Mouse (Mus musculus) kidney, adult 8-10 months (tissue): ENCODE measurements around the gene Vill.

Experiments
- DNase-seq, 2 experiments: peaks; one replicate each; pipeline ENCODE4 v3.0.0; 2022

The Vill gene

GRCm38 (mm10) chr9:119034676-119035665 lies 17.6 kb upstream of the Vill start:
- DNase-seq = no peak

- peak; percentile 49 to 62 for DNase-seq
Observed at GRCm38 (mm10) chr9:119035836-119036235, 16.7 kb upstream of the Vill start.

DNA sequence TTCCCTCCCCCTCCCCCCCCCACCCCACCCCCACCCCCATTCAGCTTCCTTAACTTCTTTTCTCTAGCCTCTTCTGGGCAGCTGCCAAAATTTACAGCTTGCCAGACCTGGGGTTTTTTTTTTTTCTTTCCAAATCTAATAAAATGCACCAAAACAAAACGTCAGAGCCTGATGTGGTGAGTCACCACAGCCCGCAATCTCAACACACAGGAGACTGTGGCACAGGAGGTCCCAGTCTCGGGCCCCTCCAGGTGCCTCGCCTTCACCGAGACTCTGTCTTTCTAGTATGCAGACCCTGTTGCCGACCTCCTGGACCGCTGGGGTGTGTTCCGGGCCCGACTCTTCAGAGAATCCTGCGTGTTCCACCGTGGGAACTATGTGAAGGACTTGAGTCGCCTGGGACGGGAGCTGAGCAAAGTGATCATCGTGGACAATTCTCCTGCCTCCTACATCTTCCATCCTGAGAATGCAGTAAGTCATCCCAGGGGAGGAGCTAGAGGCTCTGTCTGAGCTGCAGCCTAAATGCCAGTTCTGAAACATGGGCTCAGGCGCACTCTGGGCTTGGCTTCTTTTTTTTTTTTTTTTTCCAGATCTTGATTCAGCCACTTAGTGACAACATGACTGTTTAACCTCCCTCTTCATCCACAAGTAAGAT lies 15.4 kb upstream of the Vill start:
- DNase-seq = no peak

DNA sequence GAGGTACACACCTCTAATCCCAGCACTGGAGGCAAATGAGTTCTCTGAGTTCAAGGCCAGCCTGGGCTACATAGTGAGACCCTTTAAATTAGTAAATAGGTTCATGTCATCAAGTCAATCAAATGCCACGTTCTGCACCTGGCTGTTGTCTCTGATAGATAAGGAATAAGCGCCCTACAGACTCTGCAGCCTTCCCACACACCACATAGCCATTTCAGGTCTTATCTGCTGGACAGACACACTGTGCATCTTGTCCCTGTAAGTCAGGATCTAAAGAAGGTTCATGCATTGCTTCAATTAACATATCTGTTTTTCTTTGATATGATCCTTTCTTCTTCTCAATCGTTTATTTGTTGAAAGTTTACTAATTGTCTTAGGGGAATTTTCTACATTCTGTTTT lies 14.0 kb upstream of the Vill start:
- DNase-seq = no peak

- no peak for DNase-seq
Observed at GRCm38 (mm10) chr9:119040101-119040775, 12.3 kb upstream of the Vill start.

- no peak for DNase-seq
Observed at GRCm38 (mm10) chr9:119048182-119048903, 4.2 kb upstream of the Vill start.

- no peak for DNase-seq
Observed at GRCm38 (mm10) chr9:119051158-119051557, 1.4 kb upstream of the Vill start.

DNA sequence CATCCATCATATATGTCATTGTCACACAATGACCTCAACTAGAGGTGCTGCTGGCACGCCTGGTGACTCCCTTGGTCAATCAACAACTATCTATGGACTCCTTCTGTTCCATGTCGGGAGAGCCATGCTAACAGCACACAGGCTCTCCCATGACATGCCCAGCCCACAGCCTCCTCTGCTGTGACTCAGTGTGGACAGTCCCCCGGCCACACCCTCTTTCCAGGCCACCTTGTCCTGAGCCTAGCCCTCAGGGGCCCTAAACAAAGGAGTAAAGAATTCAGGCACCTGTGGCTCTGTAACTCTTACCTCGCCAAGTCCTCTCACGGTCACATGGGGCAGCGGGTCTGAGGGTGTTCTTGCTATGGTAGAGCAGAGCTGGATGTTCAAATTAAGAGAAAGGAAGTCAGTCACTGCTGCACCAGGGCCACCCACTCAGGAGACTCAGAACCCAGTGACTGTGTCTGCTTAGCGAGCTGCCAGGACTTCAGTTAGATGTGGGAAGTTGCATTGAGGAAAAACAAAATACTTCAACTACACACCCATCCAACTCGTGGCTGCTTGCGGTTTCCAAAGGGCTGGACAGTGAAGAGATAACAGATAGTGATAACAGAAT lies 1.5 kb downstream of the Vill start:
- no peak for DNase-seq

DNA sequence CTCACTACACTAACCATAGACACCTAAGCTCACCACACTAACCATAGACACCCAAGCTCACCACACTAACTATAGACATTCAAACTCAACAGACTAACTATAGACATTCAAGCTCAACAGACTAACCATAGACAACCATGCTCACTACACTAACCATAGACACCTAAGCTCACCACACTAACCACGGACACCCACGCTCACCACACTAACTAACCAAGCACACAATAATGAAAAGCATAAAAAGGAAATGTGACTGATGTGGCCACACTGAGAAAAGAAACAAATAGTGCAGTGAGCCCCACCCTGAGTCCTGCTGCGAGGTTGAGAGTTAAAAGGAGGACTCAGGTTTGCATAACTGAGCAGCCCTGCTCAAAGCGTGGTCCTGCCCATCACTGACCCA lies 2.8 kb downstream of the Vill start:
- no peak for DNase-seq

GRCm38 (mm10) chr9:119058245-119058644 lies 5.7 kb downstream of the Vill start:
- DNase-seq = peak in 1 of 2 experiments; percentile 22

DNA sequence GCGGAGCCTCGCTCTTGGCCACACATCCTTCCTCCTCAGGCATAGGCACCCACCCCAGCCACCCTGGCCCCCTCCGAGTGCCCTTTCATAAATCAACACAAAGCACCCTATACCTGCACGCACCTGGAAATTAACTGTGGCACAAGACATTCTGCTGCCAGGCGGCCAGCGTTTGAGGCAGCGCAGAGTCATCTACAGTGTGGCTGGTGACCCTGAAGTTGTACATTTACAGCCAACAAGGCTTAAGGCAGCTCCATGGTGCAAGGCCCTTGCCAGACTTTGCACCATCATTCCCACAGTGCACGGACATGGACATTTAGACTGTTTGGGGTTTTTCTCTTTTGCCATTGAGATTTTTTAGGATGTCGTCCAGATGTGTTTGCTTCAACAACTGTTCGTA lies 8.1 kb downstream of the Vill start:
- peak in 1 of 2 experiments; percentile 43 for DNase-seq

- peak; percentile 87 to 88 for DNase-seq
Observed at GRCm38 (mm10) chr9:119063036-119063644, 10.6 kb downstream of the Vill start.

DNA sequence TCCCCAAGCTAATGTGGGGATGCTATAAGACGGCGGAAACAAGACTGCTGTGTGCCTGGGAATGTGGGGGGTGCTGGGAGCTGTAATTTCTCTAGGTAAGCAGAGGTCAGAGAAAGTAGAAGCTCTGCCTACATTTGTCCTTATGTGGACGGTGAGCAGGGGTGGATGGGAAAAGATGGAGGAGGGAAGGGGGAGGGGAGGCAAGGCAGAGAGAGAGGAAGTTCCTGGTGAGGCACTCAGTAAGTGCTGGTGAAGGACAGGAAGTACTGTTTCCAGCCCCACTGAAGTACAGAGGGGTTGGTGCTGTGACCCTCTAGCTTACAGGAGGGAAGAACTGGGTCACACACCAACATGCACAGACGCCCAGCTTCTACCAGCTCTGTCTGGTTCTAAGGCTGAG lies 11.7 kb downstream of the Vill start:
- no peak for DNase-seq

- DNase-seq = peak; percentile 73 to 87
Observed at GRCm38 (mm10) chr9:119067601-119068000, 15.0 kb downstream of the Vill start.

DNA sequence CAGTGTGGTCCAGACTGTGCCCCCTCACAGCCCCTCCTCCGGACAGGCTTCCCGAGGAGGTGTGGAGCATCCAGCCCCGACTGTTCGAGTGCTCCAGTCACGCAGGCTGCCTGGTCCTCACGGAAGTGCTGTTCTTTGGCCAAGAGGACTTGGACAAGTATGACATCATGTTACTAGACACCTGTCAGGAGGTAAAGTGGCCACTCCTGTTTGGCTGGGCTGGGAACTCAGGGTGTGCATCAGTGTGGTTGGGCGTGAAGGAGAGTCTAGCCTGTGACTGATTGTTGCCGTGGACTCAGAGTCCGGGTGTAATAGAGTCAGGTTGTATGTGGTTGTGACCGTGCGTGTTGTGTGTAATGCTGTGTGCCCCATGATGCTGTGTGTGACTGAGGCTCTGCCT lies 15.7 kb downstream of the Vill start:
- no peak for DNase-seq

GRCm38 (mm10) chr9:119070173-119070825 lies 17.7 kb downstream of the Vill start:
- DNase-seq = no peak

GRCm38 (mm10) chr9:119071786-119072185 lies 19.2 kb downstream of the Vill start:
- peak in 1 of 2 experiments; percentile 39 for DNase-seq

GRCm38 (mm10) chr9:119073184-119073895 lies 20.8 kb downstream of the Vill start:
- peak in 1 of 2 experiments; percentile 39 for DNase-seq

- DNase-seq = no peak
Observed at GRCm38 (mm10) chr9:119075685-119076084, 23.1 kb downstream of the Vill start.

GRCm38 (mm10) chr9:119080040-119080675 lies 27.6 kb downstream of the Vill start:
- DNase-seq = no peak
